Mouse (Mus musculus) adrenal gland, postnatal 14 days (tissue): ENCODE measurements at regions not wholly inside any gene's neighbourhood (a gene's known extent, or its start where the extent isn't known, plus 50 kb on each side); places are given as distances from the start of the nearest gene placed in this dataset.
A peak's percentile ranks its signal among the peaks of the same experiment; 100 is the strongest.

Source experiments
- DNase-seq: peaks from one replicate; pipeline ENCODE4 v3.0.0; 2021; ENCODE audit warnings: mixed read lengths

GRCm38 (mm10) chr10:98651127-98651526 is 263.1 kb upstream of the Atp2b1 start:
- no peak for DNase-seq

- no peak for DNase-seq
These were observed 262.6 kb upstream of the Atp2b1 start for GRCm38 (mm10) chr10:98651599-98651998.

- no peak for DNase-seq
These were observed 262.1 kb upstream of the Atp2b1 start for GRCm38 (mm10) chr10:98652084-98652483.

- DNase-seq, result no peak
These were observed 253.5 kb upstream of the Atp2b1 start for GRCm38 (mm10) chr10:98660747-98661146.

DNA sequence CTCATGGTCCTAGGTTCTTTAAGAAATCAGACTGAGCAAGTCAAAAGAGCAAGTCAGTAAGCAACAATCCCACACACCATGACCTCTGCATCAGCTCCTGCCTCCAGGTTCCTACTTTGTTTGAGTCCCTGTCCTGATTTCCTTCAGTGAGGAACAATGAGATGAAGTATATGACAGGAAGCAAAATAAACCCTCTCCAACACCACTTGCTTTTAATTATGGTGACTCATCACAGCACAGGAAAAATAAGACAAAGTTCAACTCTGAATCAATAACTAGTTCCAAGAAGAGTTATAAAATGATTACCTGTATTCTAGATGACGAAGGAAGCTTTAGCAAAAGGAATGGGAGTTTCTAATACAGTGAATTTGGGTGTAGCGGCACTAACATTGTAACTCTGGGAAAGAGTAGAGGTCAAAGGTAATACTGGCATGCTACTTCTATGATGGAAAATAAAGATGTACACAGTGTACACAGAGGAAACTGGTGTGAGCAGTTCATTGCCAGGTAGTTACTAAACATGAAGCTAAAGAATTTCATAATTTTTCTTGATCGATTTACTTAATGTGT is 248.2 kb upstream of the Atp2b1 start:
- DNase-seq, result no peak

- DNase-seq, result no peak
These were observed 246.5 kb upstream of the Atp2b1 start for GRCm38 (mm10) chr10:98667728-98668127.

DNA sequence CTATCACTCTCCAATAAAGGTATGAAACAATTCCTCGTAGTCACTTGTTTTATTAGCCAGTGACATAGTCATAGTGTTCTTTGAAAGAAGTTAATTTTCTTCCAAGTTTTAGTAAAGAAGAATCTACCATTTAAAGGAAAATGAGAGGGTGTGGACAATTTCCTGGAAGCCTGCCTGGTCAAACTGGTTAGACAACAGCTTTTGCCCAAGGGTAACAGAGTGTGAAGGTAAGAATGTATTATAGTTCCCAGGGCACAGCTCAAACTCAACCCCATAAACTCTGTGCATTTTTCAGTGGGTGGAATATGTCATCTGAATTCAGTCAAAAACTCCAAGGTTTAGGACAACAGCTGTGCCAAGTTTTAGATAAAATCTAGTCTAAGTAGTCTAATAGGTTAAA is 240.1 kb upstream of the Atp2b1 start:
- no peak for DNase-seq

DNA sequence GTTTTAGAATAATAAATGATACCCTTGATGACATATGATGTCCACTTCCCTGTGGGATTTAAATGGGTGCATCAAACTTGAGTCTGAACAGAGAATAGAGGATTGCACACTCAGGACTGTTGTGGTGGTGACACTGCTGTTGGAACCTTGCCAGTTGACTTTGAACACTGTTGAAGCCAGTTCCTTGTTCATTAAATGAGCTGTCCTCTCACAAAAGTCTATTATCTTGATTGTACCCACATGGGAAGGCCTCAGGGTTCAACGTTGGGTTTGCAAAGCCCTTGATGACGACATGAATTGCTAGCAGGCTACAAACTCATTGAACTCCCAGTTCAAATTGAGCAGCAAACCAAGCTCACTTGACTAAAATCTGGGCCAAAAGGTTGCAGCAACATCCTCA is 237.3 kb upstream of the Atp2b1 start:
- no peak for DNase-seq

GRCm38 (mm10) chr10:98678234-98678633 is 236.0 kb upstream of the Atp2b1 start:
- no peak for DNase-seq

GRCm38 (mm10) chr10:98682436-98682835 is 231.8 kb upstream of the Atp2b1 start:
- DNase-seq, result no peak

DNA sequence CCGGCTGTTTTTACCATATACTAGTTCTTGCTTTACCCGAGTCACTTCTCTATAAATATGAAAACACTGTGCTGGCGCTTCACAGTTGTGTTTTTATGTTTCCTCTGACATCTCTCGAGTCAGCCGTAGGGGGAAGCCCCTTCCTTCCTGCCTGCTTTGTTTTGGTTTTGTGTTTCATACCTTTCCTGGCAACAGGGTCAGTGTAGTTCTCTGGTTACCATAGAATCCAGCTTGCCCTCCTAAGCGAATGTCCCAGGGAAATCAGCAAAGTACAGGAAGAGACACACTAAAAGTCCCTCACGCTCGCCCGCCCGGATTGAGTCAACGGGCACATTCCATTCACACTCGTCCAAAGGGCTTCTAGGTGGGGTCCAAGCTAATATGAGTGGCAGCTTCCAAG is 230.0 kb upstream of the Atp2b1 start:
- peak; percentile 44 for DNase-seq

DNA sequence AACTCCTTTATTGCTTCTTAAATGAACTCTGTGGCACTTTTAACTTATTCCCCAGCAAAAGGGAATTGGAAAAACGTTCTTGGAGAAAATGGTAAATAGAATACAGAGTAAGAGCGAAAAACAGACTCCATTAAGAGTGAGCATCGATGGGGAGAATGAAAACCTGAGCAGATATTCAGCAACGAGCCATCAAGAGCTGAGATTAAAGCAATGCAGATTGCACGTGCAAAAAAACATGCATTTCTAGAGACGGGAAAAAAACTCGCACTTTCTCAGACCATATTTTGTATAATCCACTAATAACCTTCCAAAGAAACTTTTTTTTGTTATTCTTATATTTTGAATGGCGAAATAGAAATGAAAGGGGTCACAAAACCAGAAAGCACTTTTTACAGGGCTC is 229.5 kb upstream of the Atp2b1 start:
- DNase-seq, result no peak

DNA sequence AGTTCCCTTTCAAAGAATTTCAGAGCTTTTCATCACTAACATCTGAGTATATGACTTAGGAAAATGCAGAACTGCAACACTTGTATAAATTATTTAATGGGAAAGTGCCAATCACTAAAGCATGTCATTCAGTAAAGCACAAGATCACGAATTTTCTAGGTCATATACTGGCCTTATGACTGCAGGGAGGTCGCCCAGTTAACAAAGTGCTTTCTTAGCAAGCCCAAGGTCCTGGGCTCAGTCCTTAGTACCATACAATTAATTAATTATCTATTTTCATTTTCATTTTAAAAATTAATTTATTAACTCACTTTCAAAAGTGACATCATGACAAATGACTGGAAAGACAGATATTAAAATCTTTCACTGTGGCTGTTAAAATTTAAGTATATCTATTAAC is 228.5 kb upstream of the Atp2b1 start:
- no peak for DNase-seq

- no peak for DNase-seq
These were observed 227.8 kb upstream of the Atp2b1 start for GRCm38 (mm10) chr10:98686370-98686769.

DNA sequence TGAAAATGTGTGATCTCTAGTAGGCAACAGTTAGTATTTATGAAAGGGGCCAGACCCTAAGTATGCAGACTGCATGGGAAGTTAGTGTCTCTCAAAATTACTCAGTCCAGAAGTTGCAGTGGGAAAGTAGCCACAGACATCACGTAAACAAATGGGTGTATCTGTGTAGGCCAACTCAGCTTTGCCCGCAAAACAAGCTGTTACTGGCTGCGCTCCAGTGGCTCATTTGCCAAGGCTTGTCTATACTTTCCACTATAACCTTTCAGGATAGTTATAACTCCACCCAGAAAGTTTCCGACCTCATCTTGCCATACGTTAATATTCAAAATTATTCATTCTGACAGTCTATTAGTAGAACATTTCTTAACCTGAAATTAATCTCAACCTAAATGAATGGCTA is 222.4 kb upstream of the Atp2b1 start:
- DNase-seq, result no peak

DNA sequence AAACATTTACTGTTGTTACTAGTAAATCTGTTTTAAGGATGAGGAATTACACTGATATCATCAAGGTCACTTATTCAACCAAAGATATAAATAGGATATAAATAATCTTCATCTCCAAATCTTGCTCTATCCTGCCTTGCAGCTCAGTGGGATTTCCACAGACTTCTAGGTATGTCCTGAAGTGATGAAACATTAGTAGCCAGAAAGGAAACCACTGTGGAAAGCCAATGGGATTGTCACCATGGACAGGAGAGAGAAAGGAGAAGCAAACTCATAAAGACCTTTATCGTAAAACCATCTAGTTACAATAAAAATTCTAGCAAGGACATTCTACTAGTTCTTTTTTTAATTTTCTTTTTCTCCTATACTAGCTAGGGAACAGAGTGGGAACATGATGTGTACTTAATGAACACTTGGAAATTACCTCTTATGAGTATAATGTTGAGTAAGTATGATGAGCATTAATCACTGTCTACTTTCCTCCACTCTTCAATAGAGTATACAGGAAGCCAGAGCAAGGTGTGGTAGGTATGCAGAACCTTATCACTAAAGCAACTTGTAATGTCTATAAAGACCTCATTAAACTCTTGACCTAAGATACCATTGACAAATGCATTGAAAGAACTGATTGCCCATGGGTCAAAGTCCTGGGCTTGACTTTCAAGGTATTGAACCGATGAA is 219.4 kb upstream of the Atp2b1 start:
- DNase-seq, result no peak

DNA sequence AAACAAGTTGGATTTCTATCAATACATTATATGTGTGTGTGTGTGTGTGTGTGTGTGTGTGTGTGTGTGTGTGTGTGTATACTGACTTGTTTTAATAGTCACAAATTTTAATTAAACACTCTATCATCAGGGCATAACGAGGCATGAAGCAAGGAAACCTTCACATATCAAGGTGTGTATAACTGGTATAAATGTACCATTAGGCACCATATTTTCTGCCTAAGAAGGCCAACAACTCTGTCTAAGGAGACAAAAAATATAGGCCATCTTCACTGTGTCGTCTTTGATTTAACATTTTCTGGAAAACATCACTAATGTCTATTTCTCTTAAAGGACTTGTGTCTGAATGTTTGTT is 218.9 kb upstream of the Atp2b1 start:
- no peak for DNase-seq

- DNase-seq, result no peak
These were observed 216.3 kb upstream of the Atp2b1 start for GRCm38 (mm10) chr10:98697866-98698265.

- no peak for DNase-seq
These were observed 214.6 kb upstream of the Atp2b1 start for GRCm38 (mm10) chr10:98699579-98699978.

DNA sequence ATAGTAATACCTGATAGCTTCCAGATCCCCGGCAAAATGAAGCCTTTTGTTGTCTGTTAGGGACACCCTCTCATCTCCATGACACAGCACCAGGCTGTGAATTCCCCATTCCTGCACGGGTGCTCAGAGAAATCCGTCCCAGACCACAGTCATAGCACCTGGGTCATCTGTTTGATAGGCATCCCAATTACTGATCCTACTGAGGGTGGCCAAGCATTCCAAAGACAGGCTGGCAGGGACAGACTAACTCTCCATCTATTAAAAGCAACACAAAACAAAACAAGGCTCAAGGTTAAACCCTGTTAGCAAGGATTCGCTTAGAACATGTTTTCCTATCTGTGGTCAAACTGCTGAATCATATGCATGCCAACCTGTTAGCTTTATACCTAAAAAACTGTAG is 213.8 kb upstream of the Atp2b1 start:
- no peak for DNase-seq

- no peak for DNase-seq
These were observed 212.9 kb upstream of the Atp2b1 start for GRCm38 (mm10) chr10:98701285-98701684.

DNA sequence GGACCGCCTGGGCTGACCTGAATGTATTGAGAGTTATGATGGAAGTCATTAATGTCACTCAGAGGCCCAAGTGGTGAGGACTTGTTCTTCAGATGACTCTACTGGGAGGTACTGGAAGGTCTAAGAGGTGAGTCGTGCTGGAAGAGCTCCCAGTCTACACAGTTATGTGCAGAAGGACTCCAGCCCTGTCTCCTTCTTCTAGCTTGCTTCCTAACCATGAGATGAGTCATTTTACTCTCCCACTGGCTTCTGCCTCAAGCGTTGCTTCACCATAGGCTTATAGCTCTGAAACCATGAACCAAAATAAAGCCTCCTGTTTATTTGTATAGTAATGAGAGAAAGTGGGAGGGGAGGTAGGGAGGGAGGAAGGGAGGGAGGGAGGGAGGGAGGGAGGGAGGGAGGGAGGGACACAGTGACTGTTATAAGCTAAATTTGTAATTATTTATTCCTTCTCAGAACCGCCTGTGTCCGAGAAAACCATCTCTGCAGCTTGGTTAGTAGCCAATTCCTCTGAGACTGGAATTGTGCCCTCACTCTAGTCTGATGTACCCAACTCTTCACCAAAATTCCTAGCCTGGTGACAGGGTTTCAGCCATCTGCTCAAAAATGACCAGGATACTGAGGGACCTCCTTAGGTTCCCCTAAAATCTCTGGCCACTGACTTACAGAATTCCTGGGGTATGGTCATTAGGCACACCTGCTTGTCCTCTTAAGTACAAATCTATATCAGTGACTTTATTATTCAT is 211.6 kb upstream of the Atp2b1 start:
- no peak for DNase-seq

DNA sequence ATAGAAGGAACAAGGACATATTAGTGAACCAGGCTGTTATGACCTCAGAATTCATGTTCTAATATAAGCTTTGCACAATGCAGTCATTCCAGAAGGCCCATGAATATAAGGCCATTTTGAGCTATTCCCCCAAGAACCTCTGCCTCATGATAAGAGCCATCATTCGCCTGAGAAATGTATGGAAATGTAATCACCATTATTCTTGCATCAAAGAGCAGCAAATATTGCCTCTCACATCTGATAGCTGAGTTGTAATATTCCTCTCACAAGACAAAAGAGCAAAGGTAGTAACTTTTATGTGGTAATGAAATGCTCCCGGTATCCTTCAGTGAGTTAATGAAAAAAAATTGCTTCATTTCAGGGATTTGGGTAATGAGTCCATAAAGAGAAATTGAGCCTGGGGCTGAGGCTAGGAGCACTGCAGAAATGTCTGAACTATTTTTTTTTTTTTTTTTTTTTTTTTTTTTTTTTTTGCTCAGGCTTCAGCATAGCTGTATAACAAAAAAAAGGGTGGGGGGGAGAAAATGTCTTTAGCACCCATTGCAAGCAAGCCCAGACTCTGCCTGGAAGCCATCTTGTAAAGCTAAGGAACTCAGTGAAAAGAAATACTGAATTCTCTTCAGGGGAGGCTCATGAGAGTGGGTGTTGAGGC is 210.4 kb upstream of the Atp2b1 start:
- DNase-seq, result no peak
